Mouse (Mus musculus) retina, embryonic 14.5 days (tissue): Measurements from ENCODE around the gene Cldn22.
"Not testable (repeated sequence)": the region's sequence is repeated elsewhere in the genome, so short reads cannot be mapped to it uniquely, and the experiment has no call there.

Experiments
- DNase-seq: peaks from one replicate; pipeline ENCODE4 v3.0.0-alpha.2; 2015; ENCODE audit warnings: low spot score

Cldn22 gene

DNA sequence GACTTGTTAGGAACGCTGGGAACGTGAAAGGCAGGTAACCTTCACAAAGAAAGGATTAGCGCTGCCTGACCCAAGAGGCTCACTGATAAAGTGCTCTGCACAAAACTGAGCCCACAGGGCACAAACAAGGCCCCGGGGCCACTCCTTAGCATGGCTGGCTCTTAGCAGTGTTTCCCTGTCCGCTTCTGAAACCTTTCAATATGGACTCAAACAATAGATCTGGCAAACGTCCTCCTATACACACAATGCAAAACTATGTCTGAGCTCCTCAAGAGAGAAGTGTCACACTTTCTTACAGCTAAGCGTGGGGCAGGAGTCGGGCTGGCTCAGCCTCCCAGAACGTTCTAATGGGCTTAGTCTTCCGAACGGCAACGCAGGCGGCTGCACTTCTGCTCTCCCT lies at the start of gene Cldn22:
TSS of gene Cldn22 (plus strand) at position 301 of the 400 bp plus-strand sequence.
- no peak for DNase-seq

DNA sequence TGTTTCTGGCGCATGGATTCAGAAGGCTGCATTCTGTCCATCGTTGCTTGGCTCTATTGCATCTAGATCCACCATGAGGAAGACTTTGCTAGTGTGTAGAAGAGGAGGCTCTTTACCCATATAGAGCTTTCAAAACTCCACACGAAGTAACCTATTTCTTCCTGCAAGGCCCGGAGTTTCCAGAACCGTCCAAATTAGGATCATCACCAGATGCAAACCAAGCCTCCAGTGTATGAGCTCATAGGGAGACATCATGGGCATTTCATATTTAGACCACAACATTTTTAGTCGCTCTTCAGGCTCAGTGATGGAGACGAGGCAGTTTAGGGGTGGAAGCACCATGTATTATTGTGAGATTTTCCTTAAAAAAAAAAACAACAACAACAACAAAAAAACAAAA lies 46.9 kb upstream of the Cldn22 start:
- no peak for DNase-seq

DNA sequence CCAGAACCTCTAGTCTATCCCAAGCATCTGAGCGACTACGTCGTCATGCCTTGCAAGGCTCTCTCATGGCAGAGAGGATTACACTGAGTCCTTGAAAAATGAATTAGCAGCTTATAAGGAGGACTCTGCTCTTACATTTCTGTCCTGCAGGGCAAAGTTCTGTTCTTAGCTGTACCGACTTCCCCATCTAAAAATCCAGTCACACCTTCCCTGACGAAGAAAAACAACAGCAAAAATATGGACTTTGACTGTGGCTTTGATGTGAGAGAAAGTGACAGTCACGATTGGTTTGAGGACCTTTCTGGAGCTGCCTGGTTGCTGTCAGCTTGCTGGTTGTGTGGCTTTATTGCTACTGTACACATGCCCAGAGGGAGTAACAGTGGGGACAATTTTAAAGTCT lies 44.7 kb upstream of the Cldn22 start:
- DNase-seq: no peak

DNA sequence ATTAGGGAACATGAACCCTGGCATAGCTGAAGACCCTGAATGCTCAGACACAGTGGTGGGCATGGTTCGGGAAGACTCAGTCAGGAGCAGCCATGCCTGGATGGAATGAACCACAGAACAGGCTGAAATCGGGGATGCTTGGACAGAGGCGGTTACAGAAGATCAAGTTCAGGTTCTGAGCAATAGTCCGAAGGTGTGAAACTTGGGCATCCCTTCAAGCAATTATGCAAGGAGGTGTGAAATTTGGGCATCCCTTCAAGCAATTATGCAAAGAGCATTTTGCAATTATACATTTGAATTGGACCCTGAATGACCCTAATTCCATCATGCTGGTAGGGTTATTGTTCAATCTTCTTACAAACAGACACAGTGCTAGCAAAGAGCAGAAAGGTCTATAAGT lies 42.4 kb upstream of the Cldn22 start:
- DNase-seq: no peak

DNA sequence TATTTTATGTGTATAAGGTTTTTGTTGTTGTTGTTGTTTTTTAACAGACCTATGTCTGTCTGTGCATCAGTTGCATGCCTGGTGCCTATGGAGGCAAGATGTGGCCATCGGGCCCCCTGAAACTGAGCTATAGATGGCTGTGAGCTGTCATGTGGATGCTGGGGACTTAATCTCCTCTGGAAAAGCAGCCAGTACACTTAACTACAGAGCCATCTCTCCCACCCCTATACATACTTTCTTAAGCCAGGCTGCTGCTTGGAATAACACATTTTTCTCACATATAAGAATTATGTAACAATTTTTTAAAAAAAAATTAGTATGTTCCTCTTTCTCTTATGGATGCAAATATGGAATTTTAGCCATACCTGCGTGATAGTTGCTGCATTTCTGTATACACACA lies 40.7 kb upstream of the Cldn22 start:
- DNase-seq: no peak

DNA sequence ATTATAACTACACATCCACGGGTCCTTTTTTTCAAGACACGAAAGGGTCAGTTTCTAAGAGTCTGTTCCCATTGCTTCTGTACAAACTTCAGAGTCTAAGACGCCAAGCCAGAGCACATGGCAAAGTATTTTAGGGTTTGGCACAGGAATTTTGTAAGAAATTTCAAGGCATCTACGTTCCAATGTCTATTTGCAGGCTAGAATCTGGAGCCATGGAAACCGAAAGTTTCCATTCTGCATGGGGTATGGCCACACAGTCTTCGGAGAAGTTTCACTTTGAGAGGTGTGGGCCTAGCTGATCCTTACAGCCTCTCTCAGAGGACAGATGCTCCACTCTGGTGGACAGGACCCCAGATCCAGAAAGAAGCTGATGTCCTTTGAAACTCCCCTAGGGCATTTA lies 40.3 kb upstream of the Cldn22 start:
- DNase-seq: no peak

DNA sequence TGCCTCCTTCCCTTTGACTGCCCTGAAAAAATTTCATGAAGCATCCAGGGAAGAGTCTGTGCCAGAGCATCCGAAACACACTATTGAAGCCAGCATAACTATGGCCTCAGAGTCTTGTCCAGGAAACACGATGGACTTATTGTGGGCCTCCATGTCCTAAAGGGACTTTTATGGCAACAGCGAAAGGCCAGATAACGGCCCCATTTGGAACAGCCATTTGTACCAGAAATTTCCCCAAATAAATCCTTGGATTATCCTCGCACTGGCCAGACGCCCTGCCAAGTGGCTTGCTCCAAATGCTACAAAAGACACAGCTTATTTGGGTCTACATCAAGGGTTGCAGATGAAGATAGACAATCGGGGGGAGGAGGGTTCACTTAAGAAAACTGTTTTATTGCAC lies 39.8 kb upstream of the Cldn22 start:
- no peak for DNase-seq

DNA sequence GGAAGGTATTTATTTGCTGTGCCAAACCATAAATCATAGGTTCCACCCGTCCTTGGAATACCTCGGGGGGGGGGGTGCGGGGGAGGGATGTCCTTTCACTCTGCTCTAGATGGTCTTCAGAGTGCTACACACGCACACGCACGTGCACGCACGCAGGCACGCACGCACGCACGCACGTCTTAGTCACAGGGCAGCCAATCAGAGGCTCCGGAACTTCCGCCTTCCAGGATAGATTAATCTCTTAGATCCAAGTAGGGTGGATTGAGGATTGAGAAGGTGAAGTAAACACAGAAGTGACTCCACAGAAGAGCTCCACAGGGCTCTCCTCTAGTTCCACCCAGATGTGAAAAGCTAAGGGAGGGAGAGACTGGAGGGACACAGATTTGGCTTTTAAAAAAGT lies 38.0 kb upstream of the Cldn22 start:
- no peak for DNase-seq

DNA sequence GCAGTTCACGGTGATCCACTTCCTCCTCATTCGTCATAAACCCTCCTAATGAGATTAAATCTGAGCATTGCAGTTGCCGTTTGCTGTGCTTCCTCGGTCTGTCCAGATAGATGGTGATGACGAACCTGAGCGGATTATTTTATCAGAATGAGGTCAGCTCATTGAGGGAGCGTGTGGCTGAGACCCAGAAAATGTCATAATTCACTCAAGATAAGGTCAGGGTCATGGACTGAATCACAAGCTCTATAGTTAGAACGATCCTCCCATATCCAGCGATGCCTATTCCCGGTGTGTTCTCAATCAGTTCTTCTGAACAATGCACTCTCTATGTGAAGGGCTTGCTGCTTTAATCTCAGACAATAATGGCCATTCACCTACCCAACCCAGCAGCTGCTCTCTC lies 36.6 kb upstream of the Cldn22 start:
- peak; percentile 49 for DNase-seq

DNA sequence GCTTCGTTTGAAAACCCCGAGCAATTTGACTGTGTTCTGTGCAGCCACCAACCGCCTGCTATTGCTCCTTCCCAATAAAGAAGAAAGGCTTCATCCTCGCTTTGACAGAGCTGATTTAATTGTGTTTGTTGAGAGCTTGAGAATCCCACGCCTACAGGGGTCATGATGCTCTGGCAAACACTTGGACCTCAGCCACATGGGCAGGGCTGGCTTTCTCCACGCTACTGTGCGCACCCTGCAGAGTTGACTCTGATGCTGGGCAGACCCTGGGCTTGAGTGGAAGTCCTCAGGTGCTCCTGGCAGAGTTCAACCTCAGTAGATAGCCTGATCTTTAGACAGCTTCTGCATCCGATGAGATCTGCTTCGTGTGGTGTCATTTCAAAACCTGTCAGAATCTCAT lies 32.3 kb upstream of the Cldn22 start:
- no peak for DNase-seq

DNA sequence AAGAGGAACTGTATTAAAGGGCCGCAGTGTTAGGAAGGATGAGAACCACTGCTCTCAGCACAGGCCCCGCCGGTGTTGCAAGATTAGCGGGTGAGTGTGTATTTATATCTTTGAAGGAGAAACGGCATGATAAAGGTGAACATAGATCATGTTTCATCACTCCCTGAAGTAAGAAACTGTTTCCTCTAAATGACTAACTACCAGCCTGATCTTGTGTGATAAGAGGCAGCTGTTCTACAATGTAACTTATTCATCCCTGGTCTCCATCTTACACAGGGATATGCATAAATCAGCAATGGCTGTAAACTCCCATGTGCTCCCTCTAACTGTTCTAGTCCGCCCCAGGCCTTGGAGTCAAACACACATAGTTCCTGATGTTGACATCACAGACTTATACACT lies 24.8 kb upstream of the Cldn22 start:
- DNase-seq: no peak

DNA sequence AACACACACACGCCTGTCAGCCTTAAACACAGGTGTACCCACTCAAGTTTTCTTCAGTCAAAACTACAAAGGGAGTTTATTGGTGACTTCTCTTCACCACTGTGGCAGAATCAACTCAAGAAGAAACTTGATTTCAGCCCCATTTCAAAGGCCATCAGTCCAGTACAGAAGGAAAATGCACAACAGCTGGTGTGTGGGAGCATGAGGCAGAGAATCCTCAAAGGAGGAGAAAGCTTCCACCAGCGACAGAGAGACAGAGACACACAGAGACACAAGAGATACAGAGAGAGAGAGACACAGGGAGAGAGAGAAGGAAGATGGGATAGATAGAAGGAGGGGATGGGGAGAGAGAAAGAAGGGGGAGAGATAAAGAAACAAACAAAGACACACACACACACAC lies 21.9 kb upstream of the Cldn22 start:
- DNase-seq: no peak

DNA sequence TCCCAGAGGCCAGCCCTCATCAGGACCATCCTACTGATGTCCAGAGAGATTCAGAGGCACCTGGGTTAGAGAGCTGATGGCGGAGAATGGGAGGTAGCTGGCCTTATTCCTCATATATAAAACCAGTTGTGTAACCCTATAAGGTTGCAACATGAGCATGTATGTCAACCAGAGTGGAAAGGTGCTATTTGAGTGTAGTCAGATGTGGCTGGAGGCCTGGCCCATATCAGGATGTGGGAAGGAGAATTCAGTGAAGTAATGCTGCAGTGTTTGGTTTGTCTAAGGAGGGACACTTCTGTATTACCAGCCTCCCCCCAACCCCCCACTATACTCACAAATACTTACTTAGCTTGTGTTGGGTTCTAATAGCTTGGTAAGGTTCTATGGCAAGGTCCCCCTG lies 20.0 kb upstream of the Cldn22 start:
- no peak for DNase-seq

DNA sequence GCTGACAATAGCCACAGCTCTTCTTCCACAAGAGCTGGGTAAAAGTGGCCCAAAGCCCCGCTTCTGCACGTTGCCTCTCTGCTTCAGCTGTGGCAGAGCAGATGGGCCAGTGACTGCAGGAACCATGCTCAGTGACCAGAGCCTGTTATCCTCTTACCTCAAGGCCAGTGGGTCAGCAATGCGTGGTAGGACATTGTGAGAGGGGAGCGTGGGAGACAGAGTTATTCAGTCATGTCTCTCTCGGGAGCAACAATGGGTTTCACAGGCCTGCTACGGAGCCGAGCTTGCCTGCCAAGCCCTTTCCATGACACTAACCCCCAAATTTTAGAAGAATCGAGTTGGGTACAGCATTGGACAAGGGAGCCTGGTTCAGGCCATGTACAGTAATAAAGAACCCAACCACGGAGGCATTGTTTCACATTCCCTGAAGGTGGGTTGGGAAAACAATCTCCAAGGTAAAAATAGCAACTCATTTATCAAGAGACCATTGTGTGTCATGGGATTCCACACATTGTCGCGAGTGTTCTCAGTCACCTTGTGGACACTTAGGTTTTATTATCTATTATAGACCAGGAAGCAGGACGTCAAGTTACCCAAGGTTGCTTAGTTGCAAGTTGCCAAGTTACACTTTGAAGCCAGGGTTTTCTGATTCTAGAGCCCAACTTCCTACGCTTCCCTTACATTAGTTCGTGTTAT lies 14.2 kb upstream of the Cldn22 start:
- DNase-seq: no peak

DNA sequence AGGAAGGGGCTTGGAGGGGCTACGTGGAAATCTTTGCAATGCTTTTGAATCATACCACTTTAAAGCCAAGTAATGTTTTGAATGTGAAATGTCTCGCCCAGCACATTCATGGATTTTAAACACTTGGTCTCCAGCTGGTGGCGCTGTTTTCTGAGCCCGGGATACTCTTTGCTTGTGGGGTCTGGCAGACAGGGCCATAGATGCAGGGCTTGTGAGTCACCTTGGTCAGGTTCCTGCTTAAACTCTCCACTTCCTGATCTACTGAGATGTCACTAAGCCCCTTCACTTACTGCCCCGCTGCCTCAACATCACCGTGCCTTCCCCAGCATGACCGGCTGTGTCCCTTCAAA lies 13.6 kb upstream of the Cldn22 start:
- DNase-seq: no peak

DNA sequence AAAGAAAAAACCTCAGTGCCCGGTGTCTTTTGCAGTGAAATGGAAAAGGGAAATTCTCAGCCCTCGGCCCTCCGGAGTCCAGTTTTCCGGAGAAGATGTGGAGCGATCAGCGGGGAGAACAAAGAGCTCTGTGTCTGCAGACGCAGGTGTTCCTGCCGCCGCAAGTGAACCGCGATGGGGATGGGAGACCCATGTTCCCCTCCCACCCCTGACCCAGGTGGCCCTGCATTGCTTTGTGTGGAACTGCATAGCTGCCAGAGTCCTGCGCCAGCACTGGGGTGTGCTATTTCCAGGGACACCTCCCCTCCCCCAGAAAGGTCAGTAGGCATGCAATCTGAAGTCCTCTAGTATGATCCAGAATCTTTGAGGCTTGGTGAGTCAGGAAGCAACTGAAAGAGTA lies 13.1 kb upstream of the Cldn22 start:
- no peak for DNase-seq

DNA sequence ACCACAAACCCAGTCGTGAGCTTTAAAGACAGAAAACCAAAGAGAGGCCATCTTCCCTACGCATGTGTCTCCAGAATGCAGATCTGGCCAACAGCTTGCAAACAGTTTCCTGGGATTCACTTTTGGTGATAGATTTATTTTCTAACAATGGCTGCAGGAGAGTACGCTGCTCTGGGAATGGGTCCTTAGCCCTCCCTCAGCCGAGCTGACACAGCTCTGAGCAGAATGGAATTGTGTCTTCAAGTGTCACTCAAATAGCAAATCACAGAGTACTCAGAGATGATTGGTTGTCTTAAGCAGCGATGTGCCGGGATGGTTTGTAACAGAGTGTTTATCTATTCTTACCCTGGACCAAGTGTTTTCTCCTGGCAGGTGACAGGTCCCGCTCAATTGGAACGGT lies 5.2 kb upstream of the Cldn22 start:
- no peak for DNase-seq

DNA sequence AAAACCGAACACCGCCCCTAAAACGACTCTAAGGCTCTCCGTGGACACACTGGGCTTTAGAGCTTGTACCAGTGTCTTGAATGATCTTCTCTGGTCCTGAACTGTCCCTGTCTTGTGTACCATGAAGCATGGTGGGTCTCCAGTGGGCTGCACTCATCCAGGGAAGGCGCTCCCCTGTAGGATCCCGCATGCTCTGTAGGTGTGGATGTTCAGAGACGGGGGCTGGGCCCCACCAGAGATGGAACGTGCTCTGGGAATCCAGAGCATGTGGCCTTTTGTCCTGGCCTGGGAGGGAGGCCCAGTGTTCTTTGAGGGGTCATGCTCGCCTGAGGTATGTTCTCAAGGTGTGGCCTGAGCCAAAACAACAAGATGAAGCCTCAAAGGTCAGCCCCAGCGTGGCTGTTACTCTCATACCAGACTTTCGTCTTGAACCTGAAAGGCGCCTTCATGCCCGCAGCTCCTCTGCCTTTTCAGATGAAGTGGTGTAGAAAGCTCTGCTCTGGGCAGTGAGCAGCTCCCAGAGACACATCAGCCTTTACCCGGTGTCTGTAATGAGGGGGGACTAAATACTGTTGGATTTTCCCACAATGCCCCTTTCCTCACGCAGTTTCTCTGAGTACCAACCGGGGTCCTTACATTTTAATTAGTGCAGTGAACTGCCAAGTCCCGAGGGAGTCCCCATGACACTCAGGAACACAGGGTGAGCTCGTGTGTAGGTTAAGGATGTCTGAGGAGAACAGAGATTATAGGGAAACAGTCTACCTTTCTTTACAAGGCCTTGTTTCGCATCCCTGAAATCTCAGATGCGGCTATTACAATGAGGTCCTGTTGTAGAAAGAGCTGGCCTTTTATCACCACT lies 3.1 kb upstream of the Cldn22 start:
- no peak for DNase-seq

DNA sequence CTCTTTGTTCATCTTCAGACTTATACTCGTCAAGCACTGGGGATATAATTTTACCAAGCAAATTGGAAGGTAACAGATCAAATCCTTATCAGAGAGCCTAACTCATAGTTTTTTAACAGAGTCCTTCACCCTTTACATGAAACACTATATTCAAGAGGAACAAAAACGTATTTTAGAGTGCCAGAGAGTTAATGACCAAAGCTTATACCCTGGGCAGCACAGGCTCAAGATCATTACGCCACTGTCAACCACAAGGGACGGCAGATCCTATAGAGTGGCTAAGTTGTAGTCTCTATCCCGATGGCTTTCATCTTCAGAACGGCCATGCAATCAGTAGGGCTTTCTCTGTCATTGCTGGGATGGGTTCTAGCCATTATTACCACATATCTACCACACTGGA lies 2.4 kb upstream of the Cldn22 start, which contains the start of gene Cldn24:
TSS of gene Cldn24 (plus strand) at position 301 of the 400 bp plus-strand sequence.
- no peak for DNase-seq

DNA sequence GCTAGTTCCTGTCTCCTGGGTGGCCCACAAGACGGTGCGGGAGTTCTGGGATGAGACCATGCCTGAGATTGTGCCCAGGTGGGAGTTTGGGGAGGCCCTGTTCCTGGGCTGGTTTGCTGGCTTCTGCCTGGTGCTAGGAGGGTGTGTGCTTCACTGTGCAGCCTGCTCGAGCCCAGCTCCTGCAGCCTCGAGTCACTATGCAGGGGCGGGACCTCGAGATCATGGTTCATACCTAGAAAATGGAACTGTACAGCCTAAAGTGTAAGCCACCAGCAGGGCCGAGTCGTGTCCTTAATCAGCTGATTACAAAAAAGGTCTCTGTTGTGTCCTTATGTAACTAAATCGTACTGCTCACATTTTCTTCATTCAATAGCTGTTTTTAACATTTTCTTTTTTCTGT lies 1.7 kb upstream of the Cldn22 start:
- not testable (repeated sequence) for DNase-seq

DNA sequence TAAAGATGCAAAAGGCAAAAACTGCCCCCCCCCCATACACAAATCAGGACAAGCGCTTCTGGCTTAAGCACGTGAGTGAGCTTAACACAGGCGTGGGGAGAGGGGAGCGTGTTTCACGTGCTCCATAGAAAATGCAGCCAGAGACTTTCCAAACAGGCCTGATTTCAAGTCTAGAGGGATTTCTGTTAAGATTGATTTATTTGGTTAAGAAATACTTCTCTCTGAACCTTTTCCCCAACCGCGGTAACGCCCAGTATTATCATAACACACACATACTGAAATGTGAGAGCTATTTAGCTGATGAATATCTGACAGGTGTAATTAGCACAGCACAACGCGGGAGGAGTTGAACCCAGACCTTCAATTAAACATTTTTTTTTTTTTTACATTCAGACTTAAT lies 505 bp upstream of the Cldn22 start:
- DNase-seq: no peak

DNA sequence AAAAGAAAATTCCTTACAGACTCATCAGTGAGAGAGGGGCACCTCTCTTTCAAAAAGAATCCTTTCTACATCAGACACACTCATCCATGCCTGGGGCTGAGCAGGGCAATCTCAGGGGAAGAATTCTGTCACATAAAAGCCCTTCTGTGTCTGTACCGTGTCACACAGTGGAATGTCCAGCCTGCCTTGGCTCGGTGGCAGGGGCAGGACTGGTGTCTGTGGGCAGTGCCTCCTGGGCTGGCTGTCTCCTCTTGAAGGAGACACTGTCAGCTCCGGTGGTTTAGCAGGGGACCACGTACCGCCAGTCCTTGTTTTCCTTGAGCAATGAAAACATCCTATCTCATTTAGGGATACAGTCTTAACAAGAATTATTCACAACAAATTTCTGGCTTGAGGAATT lies 1.3 kb downstream of the Cldn22 start:
- no peak for DNase-seq

DNA sequence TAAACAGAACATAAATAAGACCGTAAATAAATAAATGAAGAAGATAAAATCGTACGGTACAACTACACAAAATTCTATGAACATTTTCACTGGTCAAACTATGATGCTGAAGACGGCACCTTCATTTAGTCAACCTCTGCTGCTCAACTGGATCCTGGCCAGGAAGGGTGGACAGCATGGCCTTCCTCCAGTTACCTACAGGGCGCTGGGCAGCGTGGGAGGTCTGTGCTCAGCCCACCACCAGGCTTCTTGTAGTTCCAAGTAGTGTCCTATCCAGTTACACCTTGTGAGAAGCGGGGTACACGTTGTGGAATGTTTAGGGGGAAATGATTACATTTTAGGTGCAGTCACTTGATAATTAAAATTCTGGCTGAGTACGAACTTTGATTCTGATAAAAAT lies 2.6 kb downstream of the Cldn22 start:
- DNase-seq: no peak

DNA sequence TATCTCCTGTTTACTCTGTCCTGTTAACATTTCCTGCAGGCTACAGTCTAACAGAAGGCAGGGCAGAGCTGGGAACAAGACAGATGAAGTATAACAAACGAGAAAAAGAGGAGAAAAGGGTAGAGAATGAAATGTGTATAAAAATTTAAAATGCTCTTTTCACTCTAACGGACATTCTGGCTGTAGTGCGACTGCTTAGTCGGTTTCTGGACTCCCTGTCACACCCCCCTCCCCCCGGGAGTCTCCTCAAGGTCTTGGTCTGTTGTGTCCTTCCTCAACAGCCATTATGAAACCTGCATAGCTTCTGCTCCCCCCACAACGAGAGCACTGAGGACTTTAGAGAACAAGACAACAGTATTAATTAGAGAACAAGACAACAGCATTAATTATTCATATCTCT lies 8.3 kb downstream of the Cldn22 start:
- no peak for DNase-seq
